Mouse (Mus musculus) brown adipose tissue, adult 24 weeks (tissue): ENCODE results near the gene Clasp1. TPM values are rescaled to one million over a fixed set of nuclear protein-coding genes. Genes with fewer than 3 reads are reported as not detected.

Experiments
- H3K27ac ChIP-seq: fragments of 200-500 bp; replicated peaks from 2 replicates; pipeline ENCODE4 v1.5.1; 2012; ENCODE audit warnings: low read depth, mild to moderate bottlenecking, low read length
- H3K4me1 ChIP-seq: fragments of 200-500 bp; 2 replicates; pipeline ENCODE4 v1.6.1; 2012; ENCODE audit warnings: low read length, mixed read lengths; ENCODE audit not compliant: control insufficient read depth, insufficient read depth, insufficient read length
- H3K4me3 ChIP-seq: fragments of 200-500 bp; 2 replicates; pipeline ENCODE4 v1.5.1; 2012; ENCODE audit warnings: low read depth, mild to moderate bottlenecking, low read length, moderate library complexity; ENCODE audit not compliant: insufficient read depth
- polyA plus RNA-seq: library from polyadenylated mRNA; stranded (reverse); fragments of >200 nt; gene quantifications from 2 replicates; pipeline ENCODE4 v1.2.4, GENCODE M21; 2012; ENCODE audit not compliant: missing spikeins, insufficient read depth, insufficient read length

Clasp1 gene
- polyA plus RNA-seq, 1 experiment: 11.5 TPM

GRCm38 (mm10) chr1:118454817-118455216 lies 66.0 kb downstream of the Clasp1 start:
- H3K4me1 ChIP-seq: peaks cover 32% of the 10 kb centered on the region
- H3K4me3 ChIP-seq: no peak overlapping the region
- no peak overlapping the region for H3K27ac ChIP-seq

GRCm38 (mm10) chr1:118457256-118457882 lies 68.5 kb downstream of the Clasp1 start:
- peaks cover 29% of the 10 kb centered on the region for H3K4me1 ChIP-seq
- H3K4me3 ChIP-seq: no peak overlapping the region
- peak overlapping the region; percentile 29; the same call in 1 of the 2 replicates for H3K27ac ChIP-seq

GRCm38 (mm10) chr1:118457883-118458259 lies 69.0 kb downstream of the Clasp1 start:
- no peak overlapping the region for H3K27ac ChIP-seq
- peaks cover 24% of the 10 kb centered on the region for H3K4me1 ChIP-seq
- no peak overlapping the region for H3K4me3 ChIP-seq

- no peak overlapping the region for H3K27ac ChIP-seq
- H3K4me1 ChIP-seq: peaks cover 21% of the 10 kb centered on the region
- no peak overlapping the region for H3K4me3 ChIP-seq
Observed at GRCm38 (mm10) chr1:118458279-118458678, 69.4 kb downstream of the Clasp1 start.

- H3K4me1 ChIP-seq: peaks cover 15% of the 10 kb centered on the region
- H3K27ac ChIP-seq: peak overlapping the region; percentile 86
Observed at GRCm38 (mm10) chr1:118458963-118459920, 70.4 kb downstream of the Clasp1 start.

GRCm38 (mm10) chr1:118460716-118461115 lies 71.9 kb downstream of the Clasp1 start:
- no peak overlapping the region for H3K4me3 ChIP-seq
- H3K27ac ChIP-seq: no peak overlapping the region
- peaks cover 10% of the 10 kb centered on the region for H3K4me1 ChIP-seq

More at GRCm38 (mm10) chr1:118458963-118459920, 70.4 kb downstream of the Clasp1 start:
- peak overlapping the region; percentile 62 for H3K4me3 ChIP-seq

GRCm38 (mm10) chr1:118466041-118466440 lies 77.2 kb downstream of the Clasp1 start:
- no peaks in the 10 kb centered on the region for H3K4me1 ChIP-seq
- no peak overlapping the region for H3K4me3 ChIP-seq
- no peak overlapping the region for H3K27ac ChIP-seq

GRCm38 (mm10) chr1:118472386-118472785 lies 83.5 kb downstream of the Clasp1 start:
- Histone ChIP-seq H3K4me1 (no peaks in the 10 kb centered on the region), H3K27ac (no peak overlapping the region), H3K4me3 (no peak overlapping the region)

- H3K4me1 ChIP-seq: no peaks in the 10 kb centered on the region
- no peak overlapping the region for H3K27ac ChIP-seq
Observed at GRCm38 (mm10) chr1:118476919-118477318, 88.1 kb downstream of the Clasp1 start.

GRCm38 (mm10) chr1:118479246-118479645 lies 90.4 kb downstream of the Clasp1 start:
- no peaks in the 10 kb centered on the region for H3K4me1 ChIP-seq
- no peak overlapping the region for H3K27ac ChIP-seq

More at GRCm38 (mm10) chr1:118476919-118477318, 88.1 kb downstream of the Clasp1 start:
- no peak overlapping the region for H3K4me3 ChIP-seq

GRCm38 (mm10) chr1:118480484-118481364 lies 91.9 kb downstream of the Clasp1 start:
- Histone ChIP-seq H3K4me3 (no peak overlapping the region), H3K27ac (no peak overlapping the region), H3K4me1 (no peaks in the 10 kb centered on the region)

More at GRCm38 (mm10) chr1:118479246-118479645, 90.4 kb downstream of the Clasp1 start:
- no peak overlapping the region for H3K4me3 ChIP-seq

GRCm38 (mm10) chr1:118481365-118481702 lies 92.5 kb downstream of the Clasp1 start:
- H3K27ac ChIP-seq: no peak overlapping the region
- H3K4me3 ChIP-seq: no peak overlapping the region
- H3K4me1 ChIP-seq: no peaks in the 10 kb centered on the region

GRCm38 (mm10) chr1:118481703-118482102 lies 92.8 kb downstream of the Clasp1 start:
- Histone ChIP-seq H3K4me3 (no peak overlapping the region), H3K4me1 (no peaks in the 10 kb centered on the region), H3K27ac (no peak overlapping the region)

- H3K4me3 ChIP-seq: no peak overlapping the region
- no peak overlapping the region for H3K27ac ChIP-seq
Observed at GRCm38 (mm10) chr1:118482285-118483019, 93.6 kb downstream of the Clasp1 start.

More at GRCm38 (mm10) chr1:118482285-118483019, 93.6 kb downstream of the Clasp1 start:
- H3K4me1 ChIP-seq: no peaks in the 10 kb centered on the region
